Mouse (Mus musculus) spleen, adult 2 months (tissue): ENCODE results near the gene Lsg1. TPM values are rescaled to one million over a fixed set of nuclear protein-coding genes. Genes with fewer than 3 reads are reported as not detected.
A peak's percentile ranks its signal among the peaks of the same experiment; 100 is the strongest.

Source experiments
- DNase-seq, 2 experiments: peaks; one replicate each; pipeline versions ENCODE4 v3.0.0 to v3.0.0-alpha.2; 2012 to 2021; ENCODE audit warnings: low spot score in 2 of 2, low read depth in 1 of 2
- H3K27ac ChIP-seq: fragments of 200-500 bp; 2 replicates; pipeline ENCODE4 v1.5.1; 2012; ENCODE audit warnings: low read length, inconsistent platforms; ENCODE audit not compliant: insufficient read depth
- H3K27me3 ChIP-seq: fragments of 200-500 bp; 2 replicates; pipeline ENCODE4 v1.6.1; 2012; ENCODE audit warnings: mild to moderate bottlenecking, moderate library complexity, low read length, inconsistent platforms; ENCODE audit not compliant: control insufficient read depth, insufficient read depth
- H3K36me3 ChIP-seq: fragments of 200-500 bp; 2 replicates; pipeline ENCODE4 v1.6.1; 2012; ENCODE audit warnings: mild to moderate bottlenecking, low read length, inconsistent platforms; ENCODE audit not compliant: control insufficient read depth, insufficient read depth
- H3K4me1 ChIP-seq: fragments of 200-500 bp; 2 replicates; pipeline ENCODE4 v1.6.1; 2011; ENCODE audit warnings: inconsistent platforms; ENCODE audit not compliant: control insufficient read depth, insufficient read depth, insufficient read length
- H3K4me3 ChIP-seq: fragments of 200-500 bp; 2 replicates; pipeline ENCODE4 v1.5.1; 2011; ENCODE audit warnings: mild to moderate bottlenecking, inconsistent platforms; ENCODE audit not compliant: insufficient read depth, insufficient read length; ENCODE audit errors: extremely low read depth
- CTCF ChIP-seq: fragments of 200-500 bp; IDR thresholded peaks from 2 replicates; pipeline ENCODE4 v1.5.1; 2011; ENCODE audit warnings: mild to moderate bottlenecking, inconsistent platforms; ENCODE audit not compliant: insufficient read depth, insufficient read length, insufficient replicate concordance; ENCODE audit errors: extremely low read depth
- POLR2A ChIP-seq: fragments of 200-500 bp; IDR thresholded peaks from 2 replicates; pipeline ENCODE4 v1.6.1; 2011; ENCODE audit warnings: low read depth, low read length, inconsistent platforms
- WGBS: fragments of 180-500 bp; shearing (Covaris S2); methylation state at CpG from one replicate; pipeline ENCODE4 v1.1.7; 2018; 5-methylcytosine and 5-hydroxymethylcytosine counted together
- polyA plus RNA-seq: library from polyadenylated mRNA; depleted of rRNA; stranded (reverse); fragments of >200 nt; gene quantifications from 2 replicates; pipeline ENCODE4 v1.2.3, GENCODE M21; 2012

Lsg1 gene
- polyA plus RNA-seq, 1 experiment = 9.6 TPM

- 31% methylated on average over 7 of the region's 7 CpGs for WGBS
- no peak overlapping the region for H3K4me3 ChIP-seq
- peaks cover 10% of the 10 kb centered on the region for H3K4me1 ChIP-seq
- peak in 1 of 2 experiments; percentile 77 for DNase-seq
- H3K36me3 ChIP-seq = no peaks in the 10 kb centered on the region
- no peak overlapping the region for H3K27ac ChIP-seq
- H3K27me3 ChIP-seq = no peaks in the 10 kb centered on the region
- TF ChIP-seq CTCF (no peak), POLR2A (no peak)
These were observed 36.3 kb upstream of the Lsg1 start for GRCm38 (mm10) chr16:30623645-30624044.

GRCm38 (mm10) chr16:30616281-30616680 lies 28.9 kb upstream of the Lsg1 start:
- no peaks in the 10 kb centered on the region for H3K36me3 ChIP-seq
- H3K27ac ChIP-seq = no peak overlapping the region
- DNase-seq = no peak
- H3K4me3 ChIP-seq = no peak overlapping the region
- H3K4me1 ChIP-seq = peaks cover 3% of the 10 kb centered on the region; the same call in 1 of the 2 replicates
- TF ChIP-seq POLR2A (no peak), CTCF (no peak)
- no peaks in the 10 kb centered on the region for H3K27me3 ChIP-seq
- WGBS = 92% methylated on average over 3 of the region's 3 CpGs

- no peak overlapping the region for H3K27ac ChIP-seq
- H3K27me3 ChIP-seq = no peaks in the 10 kb centered on the region
- H3K4me1 ChIP-seq = peaks cover 3% of the 10 kb centered on the region; the same call in 1 of the 2 replicates
- DNase-seq = no peak
- WGBS = 73% methylated on average over 6 of the region's 6 CpGs
- no peak overlapping the region for H3K4me3 ChIP-seq
- H3K36me3 ChIP-seq = no peaks in the 10 kb centered on the region
- TF ChIP-seq CTCF = no peak
These were observed 27.4 kb upstream of the Lsg1 start for GRCm38 (mm10) chr16:30614705-30615317.

GRCm38 (mm10) chr16:30614122-30614521 lies 26.7 kb upstream of the Lsg1 start:
- DNase-seq = no peak
- H3K4me3 ChIP-seq = no peak overlapping the region
- no peaks in the 10 kb centered on the region for H3K27me3 ChIP-seq
- H3K4me1 ChIP-seq = peaks cover 3% of the 10 kb centered on the region; the same call in 1 of the 2 replicates
- WGBS = 39% methylated on average over 5 of the region's 5 CpGs
- no peaks in the 10 kb centered on the region for H3K36me3 ChIP-seq
- no peak overlapping the region for H3K27ac ChIP-seq
- TF ChIP-seq POLR2A (no peak), CTCF (no peak)

- TF ChIP-seq CTCF = no peak
- no peak for TF ChIP-seq POLR2A
- H3K4me3 ChIP-seq = no peak overlapping the region
- no peaks in the 10 kb centered on the region for H3K36me3 ChIP-seq
- 92% methylated on average over 7 of the region's 7 CpGs for WGBS
- no peak for DNase-seq
- H3K27me3 ChIP-seq = no peaks in the 10 kb centered on the region
- no peak overlapping the region for H3K27ac ChIP-seq
- peaks cover 10% of the 10 kb centered on the region; the same call in 1 of the 2 replicates for H3K4me1 ChIP-seq
These were observed 25.7 kb upstream of the Lsg1 start for GRCm38 (mm10) chr16:30613122-30613521.

- Histone ChIP-seq H3K4me3 (no peak overlapping the region), H3K27me3 (no peaks in the 10 kb centered on the region), H3K27ac (no peak overlapping the region), H3K4me1 (peaks cover 20% of the 10 kb centered on the region; the same call in 1 of the 2 replicates), H3K36me3 (no peaks in the 10 kb centered on the region)
- no peak for DNase-seq
- TF ChIP-seq POLR2A (no peak), CTCF (no peak)
- WGBS = 86% methylated on average over 5 of the region's 5 CpGs
These were observed 23.9 kb upstream of the Lsg1 start for GRCm38 (mm10) chr16:30611331-30611730.

DNA sequence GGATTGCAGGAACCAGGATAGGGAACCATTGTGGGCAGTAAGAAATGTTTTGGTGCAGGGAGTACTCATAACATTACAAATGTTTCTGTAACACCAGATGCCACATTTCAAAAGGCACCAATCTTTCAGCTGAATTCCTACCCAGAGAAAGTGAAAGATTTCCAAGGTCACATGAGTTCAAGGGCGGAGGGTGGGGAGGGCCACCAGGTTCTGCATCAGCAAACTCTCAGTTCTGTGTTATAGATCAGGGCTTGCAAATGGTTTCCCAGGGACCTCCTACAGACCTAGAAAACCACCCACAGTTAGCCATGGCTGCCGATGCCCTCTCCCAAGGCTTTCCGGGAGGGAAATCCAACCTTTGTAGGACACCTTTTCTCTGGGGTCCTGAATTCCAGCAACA lies 20.5 kb upstream of the Lsg1 start:
- peak overlapping the region; percentile 76 for H3K27ac ChIP-seq
- 46% methylated on average over 3 of the region's 3 CpGs for WGBS

More for the DNA sequence above, 20.5 kb upstream of the Lsg1 start:
- H3K27me3 ChIP-seq = no peaks in the 10 kb centered on the region
- H3K4me1 ChIP-seq = peaks cover 32% of the 10 kb centered on the region; the same call in 1 of the 2 replicates
- no peak for TF ChIP-seq POLR2A
- H3K4me3 ChIP-seq = no peak overlapping the region
- H3K36me3 ChIP-seq = no peaks in the 10 kb centered on the region
- peak; percentile 61 to 62 for DNase-seq
